Mouse (Mus musculus) megakaryocyte, embryonic 14.5 days (primary cell): ENCODE measurements around the gene Rnf113a1. TPM values are rescaled to one million over a fixed set of nuclear protein-coding genes. Genes with fewer than 3 reads are reported as not detected.
"Not testable (repeated sequence)": the region's sequence is repeated elsewhere in the genome, so short reads cannot be mapped to it uniquely, and the experiment has no call there.

Experiments
- H3K27me3 ChIP-seq: replicated peaks from 2 replicates; pipeline ENCODE3; 2012; ENCODE audit warnings: inconsistent platforms
- H3K36me3 ChIP-seq: replicated peaks from 2 replicates; pipeline ENCODE3; 2012; ENCODE audit warnings: low read length, inconsistent platforms, mixed read lengths
- H3K4me1 ChIP-seq: 2 replicates; pipeline ENCODE4 v1.6.1; 2012; ENCODE audit warnings: inconsistent platforms
- H3K4me3 ChIP-seq: replicated peaks from 2 replicates; pipeline ENCODE3; 2012; ENCODE audit warnings: moderate library complexity, mild to moderate bottlenecking, inconsistent platforms
- H3K9me3 ChIP-seq: 2 replicates; pipeline ENCODE4 v1.6.1; 2012; ENCODE audit warnings: inconsistent platforms
- FLI1 ChIP-seq: IDR thresholded peaks from 2 replicates; pipeline ENCODE4 v1.6.1; 2012; ENCODE audit warnings: low read length, inconsistent platforms, mixed read lengths
- GATA1 ChIP-seq: IDR thresholded peaks from 3 replicates; pipeline ENCODE4 v1.6.1; 2012; ENCODE audit warnings: mixed read lengths, low read length, inconsistent platforms, borderline replicate concordance
- polyA plus RNA-seq: library from polyadenylated mRNA; stranded (reverse); fragments of >175 nt; gene quantifications from 2 replicates; pipeline ENCODE4 v1.2.3, GENCODE M21; 2012; ENCODE audit warnings: low replicate concordance; ENCODE audit not compliant: insufficient read depth

Gene Rnf113a1
- 3.0 TPM in 1 of 2 replicates, not detected in the other for polyA plus RNA-seq

DNA sequence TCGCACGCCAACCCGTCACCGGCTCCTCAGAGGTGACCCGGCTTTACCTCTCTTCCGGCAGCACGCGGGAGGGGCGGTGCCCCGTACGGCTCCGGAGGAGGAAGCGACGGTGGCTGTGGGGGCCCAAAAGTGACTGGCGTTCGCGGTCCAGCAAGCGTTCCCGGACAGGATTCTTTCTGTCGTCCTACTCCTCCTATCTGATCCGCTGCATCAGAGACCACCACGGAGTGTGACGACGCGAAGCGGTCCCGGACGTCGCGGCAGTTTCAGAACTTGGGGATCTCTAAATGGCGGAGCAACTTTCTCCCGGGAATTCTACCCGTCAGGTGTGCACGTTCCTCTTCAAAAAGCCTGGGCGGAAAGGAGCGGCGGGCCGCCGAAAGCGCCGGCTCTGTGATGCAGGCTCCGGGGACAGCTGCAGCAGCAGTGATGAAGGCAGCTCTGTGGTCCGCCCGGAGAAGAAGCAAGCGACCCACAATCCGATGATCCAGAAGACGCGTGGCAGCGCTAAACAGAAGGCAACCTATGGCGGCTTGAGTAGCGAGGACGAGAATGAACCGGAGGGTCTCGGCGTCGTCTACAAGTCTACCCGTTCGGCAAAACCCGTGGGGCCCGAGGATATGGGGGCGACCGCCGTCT lies at the start of gene Rnf113a1, which contains the start of gene Ndufa1:
TSS of gene Rnf113a1 (plus strand) at position 141 of the 639 bp plus-strand sequence.
TSS of gene Ndufa1 (minus strand) at position 59 of the 639 bp plus-strand sequence.
- Histone ChIP-seq H3K27me3 (peaks cover 14% of the 10 kb centered on the region), H3K9me3 (peaks cover 13% of the 10 kb centered on the region), H3K4me3 (peak within 1 kb of the TSS; percentile 93), H3K4me1 (peaks cover 6% of the 10 kb centered on the region), H3K36me3 (peaks cover 13% of the 10 kb centered on the region)
- TF ChIP-seq GATA1 (no peak), FLI1 (no peak)

DNA sequence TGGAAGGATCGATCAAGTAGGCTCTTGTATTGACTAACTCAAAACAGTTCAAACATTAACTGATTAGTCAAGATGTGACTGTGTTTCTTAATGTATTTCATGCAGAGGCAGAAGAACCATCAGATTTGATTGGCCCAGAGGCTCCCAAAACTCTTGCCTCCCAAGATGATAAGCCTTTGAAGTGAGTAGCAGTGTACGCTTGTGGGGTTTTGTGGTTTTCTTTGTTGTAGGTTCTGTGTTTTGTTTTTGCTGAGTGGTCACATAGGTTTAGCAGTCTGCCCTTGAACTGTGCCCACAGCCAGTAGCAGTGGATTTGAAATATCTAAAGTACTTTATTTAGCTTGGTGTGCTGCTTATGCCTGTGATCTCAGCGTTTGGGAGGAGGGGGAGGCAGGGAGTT lies 49.3 kb upstream of the Rnf113a1 start:
- Histone ChIP-seq H3K4me3 (no peak overlapping the region), H3K9me3 (no peaks in the 10 kb centered on the region), H3K27me3 (peaks cover 2% of the 10 kb centered on the region), H3K36me3 (peaks cover 68% of the 10 kb centered on the region), H3K4me1 (no peaks in the 10 kb centered on the region)
- TF ChIP-seq FLI1 (no peak), GATA1 (no peak)

GRCm38 (mm10) chrX:37144498-37144897 lies 46.5 kb upstream of the Rnf113a1 start:
- H3K4me3 ChIP-seq, H3K4me1 ChIP-seq, H3K27me3 ChIP-seq, H3K9me3 ChIP-seq: not testable (repeated sequence)
- H3K36me3 ChIP-seq: peaks cover 64% of the 10 kb centered on the region

DNA sequence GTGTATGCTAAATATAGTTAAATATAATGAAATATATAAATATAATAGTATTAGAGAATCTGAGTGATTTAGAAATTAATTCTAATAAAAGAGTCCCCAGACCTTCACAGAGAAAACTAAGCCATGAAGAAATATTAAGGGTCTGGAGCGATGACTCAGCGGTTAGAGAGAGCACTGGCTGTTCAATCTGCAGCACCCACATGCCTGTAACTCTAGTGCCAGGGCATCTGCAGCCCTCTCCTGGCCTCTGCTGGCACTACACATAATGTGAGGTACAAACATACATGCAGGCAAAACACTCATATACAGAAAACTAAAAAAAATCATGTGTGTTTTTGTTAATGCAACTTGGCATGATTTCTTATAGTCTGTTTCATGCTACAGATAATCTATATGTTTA lies 46.1 kb upstream of the Rnf113a1 start:
- no peaks in the 10 kb centered on the region for H3K27me3 ChIP-seq
- peaks cover 64% of the 10 kb centered on the region for H3K36me3 ChIP-seq
- TF ChIP-seq FLI1 (no peak), GATA1 (no peak)
- H3K4me3 ChIP-seq: no peak overlapping the region
- H3K9me3 ChIP-seq: no peaks in the 10 kb centered on the region
- H3K4me1 ChIP-seq: no peaks in the 10 kb centered on the region

DNA sequence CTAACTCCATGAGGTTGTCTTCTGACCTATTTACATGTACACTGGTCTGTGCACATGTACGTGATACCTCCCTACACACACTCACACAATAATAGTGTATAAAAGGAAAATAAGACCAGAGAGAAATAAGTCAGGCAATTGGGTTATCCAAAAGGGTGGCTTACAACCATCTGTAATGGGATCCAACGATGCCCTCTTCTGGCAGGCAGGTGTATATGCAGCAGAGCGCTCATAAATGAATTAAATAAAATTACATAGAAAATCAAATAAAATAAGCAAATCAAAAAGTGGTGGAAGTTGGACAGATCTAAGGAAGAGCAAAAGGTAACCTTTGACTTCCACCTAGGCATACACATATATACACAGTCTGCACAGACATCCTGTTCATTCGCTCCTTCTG lies 33.2 kb upstream of the Rnf113a1 start:
- no peaks in the 10 kb centered on the region for H3K9me3 ChIP-seq
- peaks cover 26% of the 10 kb centered on the region for H3K36me3 ChIP-seq
- H3K27me3 ChIP-seq: peaks cover 5% of the 10 kb centered on the region
- TF ChIP-seq FLI1 (no peak), GATA1 (no peak)
- H3K4me1 ChIP-seq: peaks cover 8% of the 10 kb centered on the region
- no peak overlapping the region for H3K4me3 ChIP-seq

- Histone ChIP-seq H3K27me3 (peaks cover 10% of the 10 kb centered on the region), H3K4me1 (peaks cover 12% of the 10 kb centered on the region), H3K9me3 (no peaks in the 10 kb centered on the region; the same call in 1 of the 2 replicates), H3K4me3 (peak overlapping the region; percentile 75), H3K36me3 (peaks cover 5% of the 10 kb centered on the region)
- no peak for TF ChIP-seq FLI1
- no peak for TF ChIP-seq GATA1
These were observed 29.9 kb upstream of the Rnf113a1 start for GRCm38 (mm10) chrX:37161169-37161568.

GRCm38 (mm10) chrX:37163115-37163514 lies 27.9 kb upstream of the Rnf113a1 start:
- peaks cover 6% of the 10 kb centered on the region for H3K27me3 ChIP-seq
- H3K4me1 ChIP-seq: peaks cover 12% of the 10 kb centered on the region
- no peaks in the 10 kb centered on the region for H3K36me3 ChIP-seq
- peak overlapping the region; percentile 72 for H3K4me3 ChIP-seq
- H3K9me3 ChIP-seq: no peaks in the 10 kb centered on the region; the same call in 1 of the 2 replicates
- no peak for TF ChIP-seq FLI1
- no peak for TF ChIP-seq GATA1

DNA sequence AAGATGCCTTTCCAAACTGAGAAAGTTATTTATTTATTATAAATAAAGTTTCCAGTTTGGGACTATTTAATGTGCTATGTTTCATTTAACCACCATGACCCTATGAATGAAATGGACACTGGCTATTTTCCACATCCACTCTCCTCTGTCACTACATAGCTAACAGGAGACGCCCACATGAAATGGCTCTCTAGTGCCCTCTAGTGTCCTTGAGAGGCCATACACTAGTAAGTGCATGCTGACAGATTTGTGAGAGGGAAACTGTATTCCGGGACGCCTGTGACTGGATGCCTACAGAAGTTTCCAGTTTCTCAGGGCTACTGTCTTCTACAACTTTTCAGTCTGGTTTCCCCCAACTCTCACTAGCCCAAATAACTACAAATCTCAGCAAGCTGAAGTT lies 24.0 kb upstream of the Rnf113a1 start:
- H3K9me3 ChIP-seq: no peaks in the 10 kb centered on the region; the same call in 1 of the 2 replicates
- TF ChIP-seq GATA1 (no peak), FLI1 (no peak)
- no peaks in the 10 kb centered on the region for H3K36me3 ChIP-seq
- peaks cover 7% of the 10 kb centered on the region for H3K27me3 ChIP-seq
- no peak overlapping the region for H3K4me3 ChIP-seq
- H3K4me1 ChIP-seq: peaks cover 18% of the 10 kb centered on the region

- Histone ChIP-seq H3K27me3 (peaks cover 3% of the 10 kb centered on the region), H3K4me3 (no peak within 1 kb of the TSS), H3K36me3 (no peaks in the 10 kb centered on the region), H3K9me3 (no peaks in the 10 kb centered on the region), H3K4me1 (peaks cover 20% of the 10 kb centered on the region)
- TF ChIP-seq FLI1 (no peak), GATA1 (no peak)
These were observed 22.3 kb upstream of the Rnf113a1 start, which contains the start of gene Akap14 for GRCm38 (mm10) chrX:37168742-37169141. TSS of gene Akap14 (minus strand) at chrX:37168842.

DNA sequence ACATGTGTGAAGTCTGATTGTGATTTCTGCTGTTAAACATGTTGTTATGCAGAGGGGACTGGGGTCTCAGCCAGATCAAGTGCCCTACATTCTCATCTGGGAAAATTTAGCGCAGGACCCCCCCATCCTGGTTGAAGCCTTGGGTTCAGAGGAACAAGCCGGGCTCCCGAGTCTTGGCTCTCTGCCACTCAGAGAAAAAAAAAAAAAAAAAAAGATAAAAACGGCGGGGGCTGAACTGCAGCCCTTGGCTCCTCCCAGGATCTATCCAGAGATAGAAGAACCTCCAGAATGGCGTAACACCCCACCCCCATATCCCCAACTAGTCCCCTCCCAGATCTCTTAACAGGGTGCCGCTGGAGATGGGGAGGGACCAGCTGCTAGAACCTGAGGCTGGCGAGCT lies 6.6 kb upstream of the Rnf113a1 start:
- not testable (repeated sequence) for H3K4me3 ChIP-seq, H3K9me3 ChIP-seq, H3K4me1 ChIP-seq
- peaks cover 27% of the 10 kb centered on the region for H3K27me3 ChIP-seq
- peaks cover 13% of the 10 kb centered on the region for H3K36me3 ChIP-seq

- no peak for TF ChIP-seq GATA1
- TF ChIP-seq FLI1: no peak
- Histone ChIP-seq H3K27me3 (peaks cover 14% of the 10 kb centered on the region), H3K36me3 (peaks cover 13% of the 10 kb centered on the region), H3K4me3 (peak overlapping the region; percentile 93), H3K9me3 (peaks cover 13% of the 10 kb centered on the region), H3K4me1 (peaks cover 6% of the 10 kb centered on the region)
These were observed 315 bp upstream of the Rnf113a1 start for GRCm38 (mm10) chrX:37190755-37191104.
